Mouse (Mus musculus) brain, embryonic 18.5 days (tissue): ENCODE measurements around the gene Kcnmb3.

Experiments used
- DNase-seq: peaks from one replicate; pipeline ENCODE4 v3.0.0-alpha.2; 2012; ENCODE audit warnings: low read depth, low spot score

Kcnmb3 gene

GRCm38 (mm10) chr3:32492097-32493090 is at the start of gene Kcnmb3:
Kcnmb3 (minus strand) TSS chr3:32492231.
- no peak for DNase-seq

GRCm38 (mm10) chr3:32538091-32538490 is 46.1 kb upstream of the Kcnmb3 start:
- DNase-seq: no peak

- peak; percentile 22 for DNase-seq
Observed at GRCm38 (mm10) chr3:32537556-32537955, 45.5 kb upstream of the Kcnmb3 start.

GRCm38 (mm10) chr3:32535692-32536091 is 43.7 kb upstream of the Kcnmb3 start:
- no peak for DNase-seq

- DNase-seq: no peak
Observed at GRCm38 (mm10) chr3:32530041-32530440, 38.0 kb upstream of the Kcnmb3 start.

GRCm38 (mm10) chr3:32529303-32529898 is 37.4 kb upstream of the Kcnmb3 start, which contains the start of gene Mfn1:
Mfn1 (plus strand) TSS chr3:32529465.
- DNase-seq: peak; percentile 90

- no peak for DNase-seq
Observed at GRCm38 (mm10) chr3:32527181-32527580, 35.1 kb upstream of the Kcnmb3 start.

- no peak for DNase-seq
Observed at GRCm38 (mm10) chr3:32513528-32513927, 21.5 kb upstream of the Kcnmb3 start.

- DNase-seq: no peak
Observed at GRCm38 (mm10) chr3:32512686-32513284, 20.8 kb upstream of the Kcnmb3 start.

- DNase-seq: no peak
Observed at GRCm38 (mm10) chr3:32511191-32511550, 19.1 kb upstream of the Kcnmb3 start.

GRCm38 (mm10) chr3:32510375-32511190 is 18.6 kb upstream of the Kcnmb3 start:
- peak; percentile 77 for DNase-seq

- no peak for DNase-seq
Observed at GRCm38 (mm10) chr3:32509496-32510374, 17.7 kb upstream of the Kcnmb3 start, which contains the start of gene Zfp639. Zfp639 (plus strand) TSS chr3:32510259.

- DNase-seq: no peak
Observed at GRCm38 (mm10) chr3:32508666-32509324, 16.8 kb upstream of the Kcnmb3 start.

GRCm38 (mm10) chr3:32506366-32507225 is 14.6 kb upstream of the Kcnmb3 start:
- DNase-seq: no peak

- no peak for DNase-seq
Observed at GRCm38 (mm10) chr3:32505841-32506240, 13.8 kb upstream of the Kcnmb3 start.

- DNase-seq: no peak
Observed at GRCm38 (mm10) chr3:32500346-32500745, 8.3 kb upstream of the Kcnmb3 start.

GRCm38 (mm10) chr3:32496711-32497070 is 4.7 kb upstream of the Kcnmb3 start:
- no peak for DNase-seq

GRCm38 (mm10) chr3:32495856-32496710 is 4.1 kb upstream of the Kcnmb3 start:
- DNase-seq: no peak
